Mouse (Mus musculus) olfactory bulb, adult 2 months (tissue): ENCODE data around the gene St6gal1.

Source experiments
- CTCF ChIP-seq: fragments of 200-500 bp; IDR thresholded peaks from 2 replicates; pipeline ENCODE4 v1.5.1; 2012; ENCODE audit warnings: low read depth, mild to moderate bottlenecking, low read length, moderate library complexity; ENCODE audit not compliant: insufficient read depth
- POLR2A ChIP-seq: fragments of 200-500 bp; IDR thresholded peaks from 2 replicates; pipeline ENCODE4 v1.6.1; 2012; ENCODE audit warnings: mild to moderate bottlenecking, low read depth, low read length, moderate library complexity; ENCODE audit not compliant: insufficient read depth

GRCm38 (mm10) chr16:23332686-23333085, 108.1 kb downstream of the St6gal1 start:
- TF ChIP-seq POLR2A (no peak), CTCF (no peak)
